Mouse (Mus musculus) thymus, postnatal 4 days (tissue): ENCODE results near the gene Il1f10.

Experiments used
- DNase-seq: peaks from one replicate; pipeline ENCODE4 v3.0.0; 2021

Il1f10 gene

DNA sequence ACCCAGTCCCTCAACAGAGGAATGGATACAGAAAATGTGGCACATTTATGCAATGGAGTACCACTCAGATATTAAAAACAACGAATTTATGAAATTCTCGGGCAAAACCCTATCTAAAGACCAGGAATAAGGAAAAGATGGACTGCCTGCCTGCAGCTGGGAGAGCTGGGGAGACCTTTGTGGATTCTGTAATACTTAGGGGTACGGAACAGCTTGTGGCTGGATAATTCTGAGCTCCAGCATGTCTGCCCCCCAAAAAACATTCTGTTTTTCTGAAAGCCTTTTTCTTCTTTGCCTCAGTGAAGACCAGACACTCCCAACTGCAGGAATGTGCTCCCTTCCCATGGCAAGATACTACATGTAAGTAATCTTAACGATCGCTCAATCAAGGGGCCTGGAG lies at the start of gene Il1f10:
Gene Il1f10, plus strand, starts transcription at position 301 of the 400 bp plus-strand sequence.
- no peak for DNase-seq

DNA sequence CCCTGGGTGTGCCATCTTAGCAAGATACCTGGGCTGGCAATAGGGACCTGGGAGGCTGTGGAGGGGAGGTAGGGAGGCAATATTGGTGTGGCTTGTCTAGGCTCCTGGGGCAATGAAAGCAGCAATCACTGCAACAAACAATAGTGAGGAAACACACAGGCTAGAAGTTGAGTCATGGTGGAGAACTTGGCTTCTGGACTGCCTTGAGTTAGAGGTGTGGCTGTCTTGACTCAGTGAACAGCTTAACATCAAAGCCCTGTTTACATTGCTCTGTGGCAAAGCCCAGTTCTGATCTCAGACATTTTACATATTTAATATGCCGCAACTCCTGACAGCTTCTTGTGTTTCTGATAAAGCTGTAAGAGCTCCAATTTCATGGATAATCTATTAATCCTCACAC lies 23.5 kb upstream of the Il1f10 start:
- DNase-seq, result no peak

DNA sequence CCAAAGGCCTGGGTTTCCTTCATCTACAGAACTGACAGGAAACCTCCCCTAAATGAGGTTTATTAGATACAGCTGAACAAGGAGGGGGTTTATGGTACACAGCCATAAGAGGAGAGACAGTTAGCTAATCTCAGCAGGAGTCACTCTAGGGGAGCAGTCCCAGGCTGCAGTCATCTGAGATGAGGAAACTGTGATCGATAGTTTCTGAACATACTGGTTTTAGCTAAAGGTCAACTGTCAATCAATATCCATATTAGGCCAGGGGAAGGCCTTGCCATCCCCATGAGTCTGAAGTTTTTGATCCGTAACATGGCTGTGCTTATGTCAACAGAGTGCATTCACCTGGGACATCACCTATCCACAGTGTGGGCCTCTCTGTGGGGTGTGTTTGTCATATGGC lies 17.4 kb upstream of the Il1f10 start:
- no peak for DNase-seq

DNA sequence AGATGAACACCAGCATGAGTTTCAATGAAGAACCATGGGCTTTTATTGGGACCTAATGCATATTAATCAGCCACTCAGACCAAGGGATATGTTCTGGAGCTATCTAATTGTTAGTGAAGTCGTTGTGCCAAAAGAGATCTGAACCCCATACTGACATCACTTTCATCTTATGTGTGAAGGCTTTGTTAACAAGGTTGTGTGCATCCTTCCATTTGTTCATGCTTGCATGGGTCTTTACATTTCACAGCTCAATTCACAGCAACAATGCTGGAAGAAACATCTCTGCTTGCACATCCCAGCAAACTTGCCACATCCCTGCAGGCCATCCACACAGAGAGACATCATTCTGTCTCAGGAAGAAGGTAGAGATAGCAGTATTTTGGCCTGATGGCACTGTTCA lies 15.8 kb upstream of the Il1f10 start:
- DNase-seq, result no peak

DNA sequence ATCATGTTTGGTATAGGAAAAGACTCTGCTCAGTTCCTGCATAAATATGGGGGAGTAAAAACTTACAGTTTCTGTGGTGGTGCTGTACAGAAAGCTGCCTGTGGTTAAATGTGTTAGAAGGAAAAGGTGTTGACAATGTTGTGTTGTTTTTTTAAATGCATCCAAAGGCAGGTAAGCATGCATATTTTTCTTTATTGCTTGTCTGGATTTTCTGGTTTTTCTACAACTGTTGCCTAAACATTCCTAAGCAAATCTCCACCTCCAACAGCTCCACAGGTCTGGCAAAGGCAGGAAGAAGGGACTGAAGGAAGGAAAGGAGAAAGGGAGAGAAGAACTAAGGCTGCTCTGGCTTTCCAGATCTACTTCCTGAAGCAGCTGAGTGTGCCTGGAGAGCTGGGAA lies 14.3 kb upstream of the Il1f10 start, which contains the start of gene Il1f5:
Gene Il1f5, plus strand, starts transcription at position 301 of the 400 bp plus-strand sequence.
- no peak for DNase-seq

DNA sequence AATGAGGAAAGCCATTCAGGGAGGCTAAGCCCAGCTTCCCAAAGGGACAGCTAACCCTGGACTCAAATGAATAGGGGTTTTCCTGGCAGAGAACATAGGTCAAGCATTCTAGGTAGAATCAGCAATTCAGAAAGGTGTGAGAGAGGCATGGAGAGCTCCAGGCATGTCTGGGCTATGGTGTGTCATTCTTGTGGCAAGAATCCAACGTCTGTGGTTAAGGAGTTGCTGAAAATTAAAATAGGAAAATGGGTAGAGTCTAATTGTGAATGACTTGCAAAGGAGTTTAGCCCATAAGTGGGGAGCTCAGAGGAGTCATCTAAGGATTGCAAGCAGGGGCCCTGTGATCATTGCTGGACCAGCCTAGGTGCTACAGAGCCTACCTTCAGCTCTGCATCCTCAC lies 3.6 kb downstream of the Il1f10 start:
- no peak for DNase-seq

DNA sequence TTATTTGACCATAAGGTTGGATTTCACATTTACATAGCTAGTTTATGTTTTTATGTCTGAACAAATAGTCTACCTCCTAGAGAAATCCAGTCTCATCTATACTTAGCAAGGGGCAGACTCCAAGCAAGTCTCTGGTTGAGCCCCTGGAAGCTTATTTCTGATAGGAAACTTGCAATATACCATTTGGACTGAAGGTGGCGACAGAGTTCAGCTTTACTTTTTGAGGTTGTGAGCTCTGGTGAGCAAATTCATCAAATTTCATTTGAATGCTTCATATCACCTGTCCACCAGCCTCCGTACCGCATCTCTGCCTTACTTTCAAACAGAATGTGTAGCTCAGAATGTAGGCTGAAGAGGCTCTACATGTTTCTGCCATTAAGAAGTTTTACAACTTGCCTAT lies 5.8 kb downstream of the Il1f10 start:
- DNase-seq, result peak; percentile 47

DNA sequence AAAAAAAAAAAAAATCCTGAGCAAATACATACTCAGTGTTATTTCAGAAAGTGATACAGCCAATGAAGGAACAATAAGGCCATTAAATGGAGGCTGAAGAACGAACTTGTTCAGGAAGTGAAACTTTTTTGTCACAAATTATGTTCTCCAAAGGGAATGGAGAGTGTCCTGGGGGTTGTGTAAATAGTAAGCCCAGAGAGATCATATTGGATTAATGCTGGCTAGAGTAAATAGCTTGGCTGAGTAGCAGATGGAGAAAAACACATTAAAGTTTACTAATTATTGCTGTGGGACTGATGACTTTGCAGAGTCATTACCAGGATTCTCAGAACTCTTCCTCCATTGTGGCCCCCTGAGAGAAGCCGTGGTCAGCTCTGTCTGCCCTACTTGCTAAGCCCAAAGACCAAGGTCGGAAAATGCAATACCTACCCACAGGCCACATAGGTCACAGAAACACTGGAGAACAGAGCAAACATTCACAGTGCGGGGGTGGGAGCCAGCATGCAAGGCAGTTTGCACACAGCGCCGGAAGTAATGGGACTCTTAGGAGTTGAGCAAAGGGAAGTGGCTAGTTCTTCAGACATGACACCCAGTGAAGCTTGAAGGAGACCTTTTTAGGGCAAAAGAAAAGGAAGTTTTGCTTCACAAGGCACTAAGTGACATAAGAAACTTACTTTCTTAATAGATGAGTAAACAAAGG lies 20.5 kb downstream of the Il1f10 start:
- DNase-seq, result peak; percentile 13

DNA sequence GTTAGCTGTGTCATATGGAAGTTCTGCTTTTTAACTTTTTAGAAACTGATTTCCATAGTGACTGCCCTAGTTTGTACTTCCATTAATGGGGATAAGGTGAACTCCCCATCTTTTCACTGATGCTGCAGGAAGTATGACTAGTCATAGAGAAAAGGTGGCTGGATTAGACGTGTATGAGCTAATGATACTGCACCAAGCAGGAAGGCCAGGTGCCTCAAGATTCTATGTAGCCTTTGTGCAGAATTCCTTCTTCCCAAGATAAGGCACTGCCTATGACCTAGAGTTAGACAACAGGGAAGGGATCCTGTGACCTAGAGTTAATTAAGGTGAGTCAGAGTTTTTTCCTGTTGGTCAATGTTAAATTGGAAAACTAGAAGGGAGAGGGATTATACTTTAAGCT lies 25.9 kb downstream of the Il1f10 start:
- no peak for DNase-seq

DNA sequence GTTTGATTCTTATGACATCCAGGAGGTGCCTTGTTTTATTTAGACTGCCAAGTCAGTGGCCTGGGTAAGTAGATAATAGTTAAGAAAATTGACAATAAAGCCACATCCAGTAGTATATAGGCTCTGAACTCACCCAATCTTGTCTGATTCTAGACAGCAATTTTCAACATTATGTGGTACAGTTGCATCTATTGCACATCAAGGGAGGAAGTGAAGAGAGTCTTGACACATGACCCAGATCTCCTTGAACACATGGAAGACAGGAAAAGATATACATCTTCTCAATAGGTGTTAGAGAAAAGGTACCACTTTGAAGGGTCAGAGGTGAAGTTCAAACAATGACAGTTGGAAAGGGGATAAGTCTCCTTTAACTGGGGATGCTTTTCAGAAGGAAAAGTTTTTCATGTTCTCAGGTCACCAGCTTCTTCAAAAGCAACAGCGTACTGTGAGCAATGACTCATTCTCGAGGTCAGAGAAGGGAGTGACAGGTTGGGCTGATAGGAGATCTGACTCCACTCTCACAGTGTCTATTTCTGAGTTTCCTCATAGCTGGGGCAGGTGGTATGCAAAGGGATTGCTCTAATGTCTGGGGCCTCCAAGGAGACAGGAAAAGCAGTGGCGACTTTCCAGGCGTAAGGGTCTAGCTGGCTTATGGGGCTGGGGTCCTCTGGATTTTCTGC lies 27.1 kb downstream of the Il1f10 start:
- DNase-seq, result no peak

DNA sequence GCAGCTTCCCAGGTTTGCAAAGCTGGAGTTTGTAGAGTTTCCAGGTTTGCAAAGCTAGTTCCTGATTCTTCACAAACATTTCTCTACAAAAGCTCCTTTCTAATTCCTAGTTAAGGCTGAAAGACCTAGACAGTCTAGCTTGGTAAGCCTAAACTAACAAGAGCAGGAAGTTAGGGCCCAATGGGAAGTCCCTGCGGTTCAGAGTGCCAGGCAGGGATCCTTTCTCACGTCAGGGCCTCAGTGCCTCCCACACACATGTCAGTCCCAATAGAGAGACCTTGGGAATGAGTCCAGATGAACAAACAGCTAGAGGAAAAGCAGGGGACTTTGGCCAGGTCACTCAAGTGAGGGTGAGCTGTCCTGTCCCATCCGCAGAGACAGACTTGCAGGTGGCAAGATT lies 44.3 kb downstream of the Il1f10 start:
- DNase-seq, result no peak

DNA sequence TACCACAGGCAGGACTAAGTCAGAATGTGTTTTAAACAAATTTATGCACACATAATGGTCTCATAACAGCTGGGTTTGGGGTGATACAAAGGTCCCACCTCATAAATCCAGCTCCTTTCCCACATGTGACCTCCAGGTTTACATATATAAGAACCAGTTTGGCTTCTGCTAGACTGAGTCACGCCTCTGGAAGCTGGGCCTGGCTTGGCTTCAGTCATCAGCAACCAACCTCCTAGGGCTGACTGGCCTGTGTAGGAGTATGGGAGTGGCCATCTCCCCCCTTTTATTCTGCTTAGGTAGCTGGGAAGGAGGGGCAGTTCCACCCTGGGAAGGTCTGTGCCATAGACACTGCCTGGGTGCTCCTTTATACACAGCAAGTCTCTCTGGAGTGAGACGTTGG lies 45.5 kb downstream of the Il1f10 start, which contains the start of gene Il1rn:
Gene Il1rn, plus strand, starts transcription at position 309 of the 400 bp plus-strand sequence.
- no peak for DNase-seq

DNA sequence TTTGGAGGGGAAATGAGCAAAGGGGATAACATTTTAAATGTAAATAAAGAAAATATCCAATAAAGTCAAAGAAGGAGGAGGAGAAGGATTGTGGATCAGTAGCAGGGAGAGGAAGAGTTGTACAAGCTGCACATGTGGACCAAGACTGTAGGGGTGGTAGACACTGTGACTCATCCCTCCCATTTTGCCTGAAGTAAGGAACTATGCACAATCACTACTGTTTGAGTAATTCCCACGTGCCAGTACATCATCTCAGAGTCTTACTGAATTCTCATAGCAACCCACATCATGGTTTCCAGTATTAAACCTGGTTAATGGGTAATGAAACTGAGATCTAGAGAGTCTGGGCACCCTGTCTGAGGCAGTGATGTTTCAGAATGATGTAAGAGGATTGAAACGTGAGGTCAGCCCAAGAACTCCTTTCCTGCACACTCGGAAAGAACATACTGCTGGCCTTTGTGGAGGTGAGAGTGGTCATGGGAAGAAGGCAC lies 50.4 kb downstream of the Il1f10 start:
- no peak for DNase-seq
